Mouse (Mus musculus) fat pad, adult 2 months (tissue): Measurements from ENCODE around the gene Sgca.
A peak's percentile ranks its signal among the peaks of the same experiment; 100 is the strongest.
"Not testable (repeated sequence)": the region's sequence is repeated elsewhere in the genome, so short reads cannot be mapped to it uniquely, and the experiment has no call there.

Source experiments
- DNase-seq: peaks from one replicate; pipeline ENCODE4 v3.0.0-alpha.2; 2011; ENCODE audit warnings: low read depth, low spot score; ENCODE audit errors: extremely low read depth

Gene Sgca

DNA sequence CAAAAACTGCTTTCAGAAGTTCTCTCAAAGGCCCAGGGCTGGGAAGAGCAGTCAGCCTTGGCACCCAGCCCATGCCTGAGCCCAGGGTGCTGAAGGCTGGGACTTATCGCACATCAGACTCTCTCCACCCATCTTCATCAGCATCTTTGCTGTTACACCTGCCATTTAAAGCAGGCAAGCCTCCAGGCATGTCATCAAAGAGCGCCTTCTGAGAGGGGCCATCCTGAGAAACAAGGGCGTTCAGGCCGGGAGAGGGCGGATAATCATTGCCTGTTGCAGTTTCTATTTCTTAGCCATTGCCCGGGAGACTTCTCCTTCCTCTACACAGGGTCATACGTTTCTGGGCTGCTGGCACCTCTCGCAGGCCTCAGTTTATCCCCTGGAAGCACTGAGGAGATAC, 11.7 kb upstream of the Sgca start:
- no peak for DNase-seq

DNA sequence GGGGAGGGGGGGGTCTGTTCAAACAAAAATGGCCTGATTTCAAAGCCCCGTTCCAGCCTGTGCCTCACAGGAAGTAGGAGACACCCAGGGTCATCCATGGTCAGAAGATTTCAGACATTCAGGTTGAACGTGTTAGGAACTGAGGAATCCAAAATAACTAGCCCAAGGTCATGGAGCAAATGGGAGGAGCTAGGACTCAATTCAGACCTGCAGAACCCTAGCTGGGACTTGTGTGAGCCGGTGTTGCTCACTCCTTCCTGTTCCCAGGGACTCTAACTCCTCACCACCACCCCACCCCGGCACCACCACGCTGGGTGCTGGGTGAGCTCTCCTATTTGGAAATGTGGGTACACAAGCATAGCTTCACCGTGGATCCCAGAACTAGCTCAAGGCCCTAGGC, 11.2 kb upstream of the Sgca start:
- DNase-seq, result peak; percentile 95

DNA sequence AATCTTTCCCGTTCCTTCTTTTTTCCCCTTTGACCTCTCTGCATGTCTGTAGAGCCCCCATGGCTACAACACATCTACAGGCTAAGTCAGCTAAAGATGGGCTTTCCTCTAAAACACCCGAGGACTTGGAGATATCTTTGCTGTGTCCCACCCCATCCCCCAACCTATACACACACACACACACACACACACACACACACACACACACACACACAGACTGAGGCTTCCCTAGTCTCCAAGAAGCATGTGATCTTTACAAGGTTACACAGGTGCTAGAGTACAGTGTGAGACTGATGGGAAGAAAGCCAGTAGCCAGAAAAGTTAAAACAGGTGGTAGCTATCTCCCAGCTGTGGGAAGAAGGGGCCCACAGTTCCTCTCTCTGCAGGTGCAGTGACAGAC, 10.3 kb upstream of the Sgca start:
- no peak for DNase-seq

DNA sequence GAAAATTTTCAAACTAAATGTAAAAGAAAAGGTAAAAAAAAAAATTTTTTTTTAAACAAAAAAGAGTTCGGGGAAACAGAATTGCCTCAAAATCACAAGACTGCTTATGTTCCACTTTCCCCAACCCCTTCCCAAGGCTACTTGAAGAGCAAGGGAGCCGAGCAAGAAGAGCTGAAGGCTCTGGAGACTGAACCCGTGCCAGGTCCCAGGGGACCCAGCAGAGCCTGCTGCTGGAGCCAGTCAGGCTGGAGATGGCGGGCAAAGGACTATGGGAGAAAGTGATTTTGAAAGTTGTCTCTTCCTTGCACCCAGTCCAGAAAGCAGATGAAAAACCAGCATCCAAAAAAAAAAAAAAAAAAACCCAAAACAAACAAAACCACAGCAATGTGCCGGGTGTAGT, 9.7 kb upstream of the Sgca start:
- no peak for DNase-seq

DNA sequence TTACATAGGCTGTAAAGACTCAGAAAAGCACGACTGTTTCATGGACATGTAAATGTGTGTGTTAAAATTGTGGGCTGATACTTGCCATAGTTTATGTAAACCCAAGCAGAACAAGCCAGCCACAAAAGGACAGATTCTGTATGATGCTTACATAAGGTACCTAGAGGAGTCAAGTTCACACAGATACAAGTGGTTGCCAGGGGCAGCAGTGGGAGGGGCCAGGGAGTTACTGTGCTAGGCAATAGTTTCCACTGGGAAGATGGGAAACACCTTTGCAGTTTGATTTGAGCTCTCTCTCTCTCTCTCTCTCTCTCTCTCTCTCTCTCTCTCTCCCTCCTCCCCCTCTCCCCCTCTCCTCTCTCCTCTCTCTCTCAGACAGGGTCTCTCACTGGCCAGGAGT, 9.0 kb upstream of the Sgca start:
- no peak for DNase-seq

DNA sequence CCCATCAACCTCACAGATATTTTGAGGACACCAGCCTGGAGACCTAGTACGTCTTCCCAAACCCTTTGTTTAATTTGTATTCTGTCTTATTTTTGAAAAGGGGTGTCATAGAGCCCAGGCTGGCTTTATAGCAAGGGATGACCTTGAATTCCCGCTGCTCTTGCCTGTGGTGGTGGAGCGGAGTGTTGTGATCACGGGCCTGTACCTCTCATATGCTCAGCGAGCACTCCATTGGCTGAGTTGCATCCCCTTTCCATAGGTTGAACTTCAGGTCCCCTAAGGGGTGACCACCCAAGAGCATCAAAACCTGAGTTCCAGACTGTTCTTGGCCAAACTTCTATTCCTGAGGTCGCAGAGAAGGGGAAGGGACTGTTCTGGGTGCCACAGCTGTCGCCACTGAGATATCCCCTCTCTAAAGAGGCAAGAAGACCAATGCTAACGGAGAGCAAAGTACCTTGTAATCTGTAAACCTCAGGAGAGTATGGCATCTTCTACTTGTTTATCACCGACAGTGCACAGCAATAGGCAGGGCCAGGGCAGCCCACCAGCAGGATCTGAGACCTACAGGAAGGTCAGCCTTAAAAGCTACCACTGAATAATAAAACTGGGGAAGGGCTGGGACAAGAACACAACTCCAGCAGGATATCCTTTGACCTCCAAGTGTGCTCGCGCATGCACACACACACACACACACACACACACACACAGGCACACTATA, 3.5 kb upstream of the Sgca start:
- no peak for DNase-seq

DNA sequence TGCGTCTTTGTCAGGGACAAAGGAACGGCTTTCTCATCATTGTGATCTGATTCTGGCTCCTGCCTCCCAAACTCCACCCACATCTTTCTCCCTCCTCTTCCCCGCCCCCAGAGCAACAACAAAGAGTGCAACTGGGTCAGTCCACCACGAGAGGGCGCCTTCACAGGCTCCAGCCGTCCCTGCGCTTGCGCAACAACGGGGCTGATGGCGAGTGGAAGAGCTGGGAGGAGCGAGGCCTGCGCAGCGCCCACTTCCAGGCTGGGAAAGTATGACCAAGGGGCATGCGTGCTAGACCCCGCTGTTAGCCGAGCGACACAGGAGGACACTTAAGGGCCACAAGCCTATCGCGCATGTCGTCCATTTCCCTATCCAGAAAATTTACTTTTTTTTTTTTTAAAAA, 2.8 kb upstream of the Sgca start:
- no peak for DNase-seq

DNA sequence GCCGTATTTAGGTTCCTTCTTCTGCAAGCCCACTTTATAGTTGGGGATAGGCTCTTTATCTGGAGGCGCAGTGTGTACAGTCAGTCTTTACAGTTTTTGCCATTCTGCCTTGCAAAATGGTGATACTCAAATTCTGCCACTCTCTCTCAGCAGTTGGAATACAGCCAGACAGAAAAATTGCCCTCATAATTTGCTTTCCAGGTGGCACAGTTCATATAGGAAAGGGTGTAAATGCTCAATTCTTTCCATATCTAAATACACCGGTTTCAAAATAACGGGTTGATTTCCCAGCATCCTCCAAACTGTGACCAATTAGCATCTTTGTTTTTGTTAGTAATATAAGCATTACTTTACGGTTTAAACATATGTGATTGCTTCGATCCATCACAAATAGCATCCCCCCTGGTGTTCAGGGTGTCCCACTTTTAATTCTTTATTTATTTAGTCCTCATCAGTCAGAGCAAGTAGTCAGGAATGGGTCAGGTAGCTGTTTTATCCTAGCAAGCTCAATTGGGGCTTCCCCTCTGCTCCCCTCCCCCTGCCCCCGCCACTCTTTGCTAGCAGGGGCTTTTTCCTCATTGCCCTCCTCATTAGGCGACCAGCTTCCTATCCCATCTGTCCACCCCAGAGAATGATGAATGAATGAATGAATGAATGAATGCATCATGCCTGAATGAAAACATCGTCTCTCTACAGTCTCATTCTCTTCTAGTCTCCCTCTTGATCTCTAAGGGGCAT, 2.2 kb upstream of the Sgca start:
- no peak for DNase-seq

DNA sequence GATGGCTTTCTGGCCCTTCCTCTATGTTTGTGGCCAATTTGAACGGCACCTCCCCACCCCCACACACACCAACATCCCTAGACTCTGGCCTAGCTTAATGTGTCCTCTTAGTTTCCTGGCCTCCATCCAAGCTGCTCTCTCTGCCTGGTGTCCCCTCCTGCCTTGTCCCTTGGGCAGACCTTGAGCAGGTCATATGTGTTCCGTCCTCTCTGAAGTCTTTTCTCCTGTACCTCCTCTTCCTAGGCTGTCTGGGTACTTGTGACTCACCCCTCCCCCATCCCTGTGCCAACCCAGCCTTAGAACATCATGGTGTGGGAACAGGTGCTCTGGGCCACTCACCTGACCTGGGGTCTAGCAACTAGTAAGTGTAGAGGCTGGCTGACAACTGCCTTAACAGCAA, 1.2 kb downstream of the Sgca start:
- DNase-seq, result no peak

DNA sequence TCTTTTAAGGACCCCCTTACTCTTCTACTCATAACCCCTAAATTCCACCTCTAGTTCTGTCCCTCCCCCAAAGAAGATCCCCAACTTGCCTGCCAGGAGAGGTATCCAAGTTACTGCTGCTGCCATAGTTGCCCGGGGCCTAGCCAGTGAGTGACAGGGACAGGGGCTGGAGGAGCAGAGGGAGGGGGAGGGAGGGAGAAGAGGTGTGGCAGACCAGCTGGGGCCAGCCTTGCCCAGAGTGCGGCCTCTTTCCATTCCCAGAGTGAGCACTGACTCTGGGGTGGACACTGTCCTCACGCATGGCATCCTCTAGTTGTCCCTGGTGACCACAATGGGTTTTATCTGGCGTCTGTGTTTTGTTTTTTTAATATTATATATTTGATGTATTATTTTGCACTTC, 2.8 kb downstream of the Sgca start:
- DNase-seq, result no peak

DNA sequence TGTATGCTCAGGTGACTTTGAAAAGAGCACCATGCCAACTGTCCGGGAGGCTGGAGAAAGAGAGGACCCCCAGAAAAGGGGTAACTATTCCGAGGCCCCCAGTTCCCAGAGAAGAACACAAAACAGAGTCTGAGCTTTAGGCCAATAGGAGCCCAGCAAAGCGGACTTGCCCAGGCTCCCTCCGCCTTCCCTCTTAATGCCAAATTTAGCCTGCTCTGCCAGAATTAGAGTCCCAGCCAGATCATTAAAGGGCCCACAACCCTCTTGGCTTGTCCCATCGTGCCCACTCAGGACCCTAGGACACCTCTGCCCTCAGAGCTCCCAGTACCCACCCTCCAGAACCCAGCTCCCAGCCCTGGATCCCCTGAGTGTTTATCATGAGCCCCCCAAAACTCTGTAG, 3.2 kb downstream of the Sgca start:
- no peak for DNase-seq

DNA sequence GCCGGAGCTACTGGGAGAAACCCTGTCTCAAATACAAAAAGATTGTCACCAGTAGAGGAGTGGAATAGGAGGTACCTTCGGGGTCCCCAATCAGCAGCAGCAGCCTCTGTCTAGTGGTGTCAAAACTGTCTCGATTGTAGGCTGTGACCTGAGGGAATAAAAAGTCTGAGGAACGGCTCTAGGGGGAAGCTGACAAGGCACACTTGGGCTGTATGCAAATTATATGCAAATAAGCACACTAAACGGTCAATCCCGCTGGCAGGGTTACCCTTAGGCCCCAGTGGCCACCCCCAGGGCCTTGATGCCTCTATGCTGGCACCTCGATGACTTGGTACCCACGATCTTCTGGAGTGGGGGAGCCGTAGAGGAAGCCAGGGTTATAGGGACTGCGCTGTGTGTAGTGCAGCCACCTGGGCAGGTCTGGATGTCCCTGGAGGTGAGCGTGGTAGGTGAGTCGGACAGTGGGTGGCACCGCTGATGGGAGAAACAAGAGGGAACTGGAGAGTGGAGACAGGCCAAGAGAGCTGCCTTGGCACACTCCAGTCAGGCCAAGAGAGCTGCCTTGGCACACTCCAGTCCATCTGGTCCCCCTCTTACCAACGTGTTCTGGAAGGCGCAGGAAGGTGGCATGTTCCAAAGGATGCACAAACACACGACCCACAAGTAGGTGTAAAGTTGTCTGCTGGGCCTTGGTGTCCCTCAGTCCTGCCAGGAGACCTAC, 4.1 kb downstream of the Sgca start:
- DNase-seq, result no peak

DNA sequence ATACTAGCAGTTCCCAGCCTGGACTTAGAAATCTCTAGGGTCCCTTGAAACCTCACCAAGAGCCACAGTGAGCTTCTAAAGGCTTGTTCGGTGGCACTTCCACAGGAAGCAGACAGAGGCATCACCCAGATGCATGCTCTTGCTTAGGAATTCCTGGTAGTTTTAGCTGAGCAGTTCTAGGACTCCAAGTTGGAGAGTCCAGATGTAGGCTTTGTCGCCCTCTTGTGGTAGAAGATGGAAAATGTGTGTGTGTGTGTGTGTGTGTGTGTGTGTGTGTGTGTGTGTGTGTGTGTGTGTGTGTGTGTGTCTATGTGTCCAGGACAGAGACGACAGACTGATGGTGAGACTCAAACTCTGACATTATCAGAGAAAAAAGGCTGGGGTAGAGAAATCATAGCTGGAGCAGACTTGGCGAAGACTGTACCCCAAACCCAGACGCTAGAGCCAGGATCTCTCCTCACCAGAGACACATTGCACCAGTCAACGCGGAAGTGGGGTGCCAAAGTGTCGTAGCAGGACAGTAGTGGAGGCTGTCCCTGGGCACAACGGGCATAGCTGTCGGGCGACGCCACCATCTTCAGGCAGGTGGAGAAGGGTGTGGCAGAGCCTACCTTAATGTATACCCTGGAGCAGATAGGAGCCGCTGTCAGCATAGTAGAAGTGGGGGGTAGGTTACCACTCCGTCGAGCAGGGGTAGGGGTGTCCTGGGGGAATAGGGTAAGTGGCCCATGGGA, 5.8 kb downstream of the Sgca start:
- no peak for DNase-seq

DNA sequence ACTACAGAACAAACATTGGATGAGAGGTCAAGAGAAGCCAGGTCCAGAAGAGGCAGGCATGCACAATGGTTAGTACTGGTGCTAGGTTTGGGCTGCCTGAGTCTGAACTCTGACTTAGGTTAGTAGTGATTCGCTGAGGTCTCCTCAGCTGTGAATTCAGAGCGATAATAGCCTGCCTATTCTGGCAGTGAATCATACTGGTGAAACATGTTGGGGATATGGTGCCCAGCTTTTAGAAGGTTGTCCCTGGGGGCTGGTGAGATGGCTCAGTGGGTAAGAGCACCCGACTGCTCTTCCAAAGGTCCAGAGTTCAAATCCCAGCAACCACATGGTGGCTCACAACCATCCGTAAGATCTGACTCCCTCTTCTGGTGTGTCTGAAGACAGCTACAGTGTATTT, 6.4 kb downstream of the Sgca start:
- DNase-seq, result not testable (repeated sequence)

DNA sequence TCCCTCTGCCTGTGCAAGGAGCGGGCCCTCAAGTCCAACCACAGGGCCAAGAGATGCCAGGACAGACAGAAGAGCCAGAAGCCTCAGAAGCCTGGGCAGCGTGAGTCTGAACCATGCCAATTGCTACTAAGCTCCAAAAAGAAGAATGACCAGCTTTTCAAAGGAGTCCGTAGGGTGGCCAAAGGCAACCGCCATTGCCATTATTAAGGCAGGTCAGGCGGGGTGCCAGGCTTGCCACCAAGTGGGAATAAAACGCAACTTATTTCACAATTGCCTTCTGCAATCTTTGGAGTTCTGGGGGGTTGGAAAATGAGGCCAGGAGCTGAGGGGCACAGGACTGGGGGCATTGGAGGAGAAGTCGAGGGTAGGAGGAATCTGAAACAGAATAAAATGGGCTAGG, 7.9 kb downstream of the Sgca start:
- DNase-seq, result no peak

DNA sequence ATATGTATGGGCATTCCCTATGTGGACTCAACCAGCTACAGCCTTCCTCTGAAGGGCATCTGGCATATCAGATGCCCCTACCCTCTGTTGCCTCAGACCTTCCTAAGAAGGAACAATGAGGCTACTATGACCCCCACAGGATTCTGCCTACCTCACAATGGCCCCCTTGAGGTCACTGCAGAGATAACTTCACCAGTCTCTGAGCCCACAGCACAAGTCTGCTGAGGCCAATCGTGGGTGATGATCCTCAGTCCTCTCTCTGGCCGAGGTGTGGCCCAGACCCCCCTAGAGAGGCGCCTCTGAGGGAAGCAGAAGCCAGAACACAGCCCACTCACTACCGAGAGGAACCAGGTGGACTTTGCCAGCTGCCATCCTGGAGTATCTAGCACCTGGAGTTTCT, 8.7 kb downstream of the Sgca start, which contains the start of gene Hils1:
Gene Hils1, plus strand, starts transcription at position 175 of the 400 bp plus-strand sequence.
- no peak for DNase-seq

DNA sequence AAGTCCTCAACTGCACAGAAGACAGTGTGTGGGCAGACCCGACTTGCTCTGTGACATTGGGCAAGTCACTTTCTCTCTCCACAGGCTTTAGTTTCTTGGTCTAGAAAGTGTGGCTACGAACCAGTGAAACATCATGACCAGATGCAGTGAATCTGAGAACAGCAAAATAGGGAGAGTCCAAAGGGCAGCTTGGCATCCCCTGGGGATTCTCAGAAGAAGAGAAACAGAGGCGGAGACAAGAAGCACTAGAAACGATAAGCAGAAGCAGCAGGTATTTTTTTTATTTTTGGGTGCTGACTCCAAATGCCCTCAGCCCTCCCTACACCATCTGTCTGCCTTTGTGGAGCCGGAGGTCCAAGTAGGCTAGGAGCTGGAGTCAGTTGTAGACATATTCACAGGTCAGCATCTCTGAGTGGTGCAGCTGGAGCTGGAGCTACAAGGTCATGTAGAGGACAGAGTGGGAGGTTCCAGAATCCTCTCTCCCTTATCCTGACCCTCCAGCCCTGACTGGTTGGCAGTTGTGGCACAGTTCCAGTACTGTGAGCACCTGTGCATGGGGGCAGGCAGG, 13.5 kb downstream of the Sgca start:
- DNase-seq, result no peak

DNA sequence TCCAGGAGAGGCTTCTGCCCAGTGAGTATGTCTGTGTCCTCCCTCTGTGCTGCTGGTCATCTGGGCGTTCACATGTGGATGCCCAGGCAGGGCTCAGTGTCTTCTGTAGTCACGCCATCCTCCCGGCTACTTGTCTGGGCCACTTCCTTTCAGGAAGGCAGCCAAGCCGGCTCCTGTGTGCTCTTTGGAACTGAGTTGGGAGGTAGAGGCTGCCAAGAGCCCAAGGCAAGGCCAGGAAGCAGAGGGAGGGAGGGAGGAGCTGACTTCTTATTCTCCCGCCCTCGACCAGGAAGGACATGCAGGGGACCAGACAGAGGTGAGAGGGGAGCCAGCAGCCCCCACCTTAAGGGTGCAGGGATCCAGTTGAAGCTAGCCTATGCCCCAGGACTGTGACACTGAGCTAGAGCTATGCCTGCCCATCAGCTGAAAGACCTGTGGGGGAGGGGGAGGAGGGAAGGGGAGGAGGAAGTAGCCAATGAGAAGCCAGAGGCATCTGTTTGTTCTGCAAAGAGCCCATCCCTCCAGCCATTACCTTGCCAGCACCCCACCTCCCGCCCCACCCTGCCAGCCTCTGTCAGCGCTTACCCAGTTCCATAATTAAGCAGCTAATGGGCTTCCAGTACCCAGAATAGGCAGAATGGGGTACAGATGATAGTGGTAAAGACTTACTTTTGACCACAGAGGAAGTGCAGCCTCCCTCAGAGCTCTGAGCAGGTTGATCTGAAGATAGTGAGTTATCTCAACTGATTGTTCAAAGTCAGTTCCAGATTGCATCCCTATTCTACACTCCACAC, 17.9 kb downstream of the Sgca start:
- DNase-seq, result peak; percentile 52

DNA sequence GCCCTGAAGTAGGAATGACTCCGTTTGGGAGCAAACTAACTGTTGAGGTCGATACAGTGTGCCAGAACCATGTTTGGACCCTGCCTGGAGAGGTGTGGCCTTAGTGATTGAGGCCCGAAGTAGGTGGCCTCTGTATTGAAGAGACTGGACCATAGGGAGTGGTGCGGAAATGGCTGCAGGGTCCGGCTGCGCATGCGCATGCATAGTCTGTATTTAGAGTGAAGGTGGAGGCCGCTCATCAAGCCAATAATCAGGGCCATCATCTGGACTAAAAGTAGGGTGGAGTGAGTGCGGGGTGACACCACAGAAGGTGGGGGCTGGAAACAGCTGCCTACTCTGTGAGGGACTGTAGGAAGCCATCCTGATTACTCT, 18.4 kb downstream of the Sgca start:
- DNase-seq, result no peak

DNA sequence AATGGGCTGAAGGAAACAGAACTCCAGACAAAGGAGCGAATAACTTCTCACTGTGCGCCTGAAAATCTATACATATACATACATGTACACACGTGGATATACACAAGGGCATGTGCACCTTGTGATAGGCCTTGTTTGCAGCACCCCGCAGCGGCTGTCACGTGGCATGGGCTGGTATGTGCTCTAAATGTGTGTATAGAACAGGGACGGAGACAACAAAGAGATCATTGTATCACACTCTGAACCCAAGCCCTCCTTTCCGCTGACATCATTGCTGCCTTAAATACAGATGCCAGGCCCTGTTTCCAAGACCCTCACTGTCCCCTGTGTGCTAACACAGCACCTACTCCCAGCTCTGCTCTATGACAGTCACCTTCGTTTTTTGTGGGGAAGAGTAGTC, 21.0 kb downstream of the Sgca start:
- no peak for DNase-seq
